ENCODE assay signal across 16 mouse cellular contexts in genomic region chr9:97147270-97147669, GRCm38 (mm10). TPM values are rescaled to one million over a fixed set of nuclear protein-coding genes. Genes with fewer than 3 reads are reported as not detected.
A peak's percentile ranks its signal among the peaks of the same experiment; 100 is the strongest.
DNase-seq lines count a peak whose midpoint lies in the region; ATAC-seq and TF ChIP-seq lines count a peak whose summit lies in the region.
"Had no signal": no experiment of that assay in that cellular context is flagged by ENCODE, and none has a peak within 500 bp of the region (broad histone marks: within the 10 kb centered on the region; RNA-seq: fewer than 3 reads in every experiment).

No protein-coding gene starts in this region.

- 62% methylated on average over 2 of the region's 2 CpGs for WGBS in heart, embryonic 12.5 days
- WGBS in lung, postnatal 0 days, result 45% methylated on average over 2 of the region's 2 CpGs
- WGBS in intestine, embryonic 16.5 days, result 65% methylated on average over 2 of the region's 2 CpGs

- no peak for TF ChIP-seq CTCF in lung, postnatal 0 days (IDR thresholded peaks at IDR 0.05)

- no peaks in the 10 kb centered on the region for H3K36me3 ChIP-seq in heart, embryonic 12.5 days
- no peaks in the 10 kb centered on the region for H3K36me3 ChIP-seq in lung, postnatal 0 days (ENCODE audit: insufficient read depth, low read length)
- no peaks in the 10 kb centered on the region for H3K36me3 ChIP-seq in intestine, embryonic 16.5 days (ENCODE audit: control insufficient read depth, insufficient read depth, low read length)
- H3K36me3 ChIP-seq: neural tube, embryonic 15.5 days had no signal

- H3K4me2 ChIP-seq in heart, embryonic 12.5 days, result no peak overlapping the region
- H3K4me2 ChIP-seq in lung, postnatal 0 days (replicated peaks; ENCODE audit: low read depth, low read length), result no peak overlapping the region
- no peak overlapping the region for H3K4me2 ChIP-seq in intestine, embryonic 16.5 days (ENCODE audit: low read depth, low read length)
- H3K4me2 ChIP-seq: midbrain, embryonic 11.5 days; neural tube, embryonic 15.5 days had no signal

- H3K4me3 ChIP-seq in heart, embryonic 12.5 days, result no peak overlapping the region
- no peak overlapping the region for H3K4me3 ChIP-seq in lung, postnatal 0 days (ENCODE audit: low read depth, low read length)
- no peak overlapping the region for H3K4me3 ChIP-seq in intestine, embryonic 16.5 days (ENCODE audit: low read length)
- H3K4me3 ChIP-seq: neural tube, embryonic 15.5 days had no signal

- peaks cover 23% of the 10 kb centered on the region for H3K4me1 ChIP-seq in heart, embryonic 12.5 days (replicated peaks)
- H3K4me1 ChIP-seq in lung, postnatal 0 days (ENCODE audit: insufficient read depth, low read depth, low read length), result no peaks in the 10 kb centered on the region
- no peaks in the 10 kb centered on the region for H3K4me1 ChIP-seq in intestine, embryonic 16.5 days (ENCODE audit: control insufficient read depth, insufficient read depth, low read length)
- H3K4me1 ChIP-seq: neural tube, embryonic 15.5 days had no signal

- ATAC-seq in heart, embryonic 12.5 days (ENCODE audit: insufficient number of reproducible peaks, low FRiP score), result peak; percentile 25; the same call in 1 of the 2 replicates
- peak; percentile 38 for ATAC-seq in lung, postnatal 0 days
- ATAC-seq in intestine, embryonic 16.5 days, result no peak
- ATAC-seq: activated CD4-positive, CD25-positive, alpha-beta regulatory T cell, adult 4 months; forebrain, postnatal 0 days had no signal

- H3K9ac ChIP-seq in heart, embryonic 12.5 days, result no peak overlapping the region
- H3K9ac ChIP-seq in lung, postnatal 0 days (replicated peaks; ENCODE audit: low read depth), result no peak overlapping the region
- H3K9ac ChIP-seq in intestine, embryonic 16.5 days (ENCODE audit: low read depth, low read length), result no peak overlapping the region
- H3K9ac ChIP-seq: forebrain, postnatal 0 days; neural tube, embryonic 15.5 days had no signal

- no peaks in the 10 kb centered on the region for H3K27me3 ChIP-seq in heart, embryonic 12.5 days (replicated peaks)
- no peaks in the 10 kb centered on the region for H3K27me3 ChIP-seq in lung, postnatal 0 days (replicated peaks; ENCODE audit: insufficient read depth, low read length)
- no peaks in the 10 kb centered on the region for H3K27me3 ChIP-seq in intestine, embryonic 16.5 days (replicated peaks; ENCODE audit: control insufficient read depth, insufficient read depth, low read length)
- H3K27me3 ChIP-seq: neural tube, embryonic 15.5 days had no signal

- 0 out of 2 replicates have a peak overlapping the region, but pooled peaks have one; percentile 37 for H3K27ac ChIP-seq in heart, embryonic 12.5 days (ENCODE audit: poor library complexity, severe bottlenecking)
- H3K27ac ChIP-seq in lung, postnatal 0 days (ENCODE audit: low read length), result no peak overlapping the region
- H3K27ac ChIP-seq in intestine, embryonic 16.5 days (ENCODE audit: low read length), result no peak overlapping the region
- H3K27ac ChIP-seq: neural tube, embryonic 15.5 days had no signal

- TF ChIP-seq EP300 in lung, postnatal 0 days (IDR thresholded peaks at IDR 0.05), result no peak

- no peak for DNase-seq in heart, adult 8-10 months (ENCODE audit: low spot score)
- DNase-seq in urinary bladder, postnatal 25 days (ENCODE audit: low spot score), result peak; percentile 24
- DNase-seq in urinary bladder, adult 2 months (ENCODE audit: low spot score), result no peak
- peak; percentile 35 for DNase-seq in lung, postnatal 0 days (ENCODE audit: low spot score)
- peak; percentile 55 for DNase-seq in yolk sac, embryonic 10.5 days (ENCODE audit: low spot score)
- no peak for DNase-seq in right cerebral cortex, postnatal 14 days
- DNase-seq: cerebellum, postnatal 25 days; forebrain, postnatal 0 days; gastrocnemius, postnatal 10 days; kidney, adult 9 months; thymus, postnatal 25 days had no signal

- H3K9me3 ChIP-seq in heart, embryonic 12.5 days (replicated peaks), result no peaks in the 10 kb centered on the region
- no peaks in the 10 kb centered on the region for H3K9me3 ChIP-seq in lung, postnatal 0 days (ENCODE audit: low read length)
- H3K9me3 ChIP-seq in intestine, embryonic 16.5 days (ENCODE audit: control insufficient read depth, low read length), result no peaks in the 10 kb centered on the region
- H3K9me3 ChIP-seq: neural tube, embryonic 15.5 days had no signal

RNA-seq across cellular contexts. Expression of gene Slc25a36, which starts 36.3 kb away (rescaled TPM):
- polyA plus RNA-seq in heart, embryonic 12.5 days (2016; fragmentation: Nextera tagmentation; extraction: Ambion mirVana), result 91.8 and 98.3 TPM in 2 replicates
- total RNA-seq in heart, adult 8-10 months (2022), result 10 to 100 TPM; 38.7 to 46.7 (median 40.4) TPM
- 56.2 and 59.7 TPM in 2 replicates for polyA plus RNA-seq in urinary bladder, adult 2 months (2012; rRNA removed)
- polyA plus RNA-seq in lung, postnatal 0 days (2015; fragmentation: Nextera tagmentation; extraction: Ambion mirVana), result 54.1 and 63.7 TPM in 2 replicates
- polyA plus RNA-seq in intestine, embryonic 16.5 days (2015; fragmentation: Nextera tagmentation; extraction: Ambion mirVana), result 45.1 and 49.4 TPM in 2 replicates

Comparison
In these comparisons a context has a peak if more than half of its experiments do, and no peak if none do; other contexts are left out.
1. DNase-seq: peak in urinary bladder, postnatal 25 days (single experiment), lung, postnatal 0 days (single experiment) and yolk sac, embryonic 10.5 days (single experiment); none in heart, adult 8-10 months (single experiment), urinary bladder, adult 2 months (single experiment) and right cerebral cortex, postnatal 14 days (single experiment).